Mouse (Mus musculus): ENCODE measurements around the gene Adamts20. TPM values are rescaled to one million over a fixed set of nuclear protein-coding genes. Genes with fewer than 3 reads are reported as not detected.

Adamts20 gene
- polyA plus RNA-seq, 1 experiment from 2014 or later, result 0.35 TPM

- peak; percentile 46 for DNase-seq (ENCODE audit: low spot score)
Observed at GRCm38 (mm10) chr15:94252962-94253712, 212.1 kb downstream of the Adamts20 start.

GRCm38 (mm10) chr15:94249766-94250165, 215.5 kb downstream of the Adamts20 start:
- no peak for DNase-seq (ENCODE audit: low spot score)

- DNase-seq (ENCODE audit: low spot score), result no peak
Observed at GRCm38 (mm10) chr15:94248386-94248785, 216.8 kb downstream of the Adamts20 start.

DNA sequence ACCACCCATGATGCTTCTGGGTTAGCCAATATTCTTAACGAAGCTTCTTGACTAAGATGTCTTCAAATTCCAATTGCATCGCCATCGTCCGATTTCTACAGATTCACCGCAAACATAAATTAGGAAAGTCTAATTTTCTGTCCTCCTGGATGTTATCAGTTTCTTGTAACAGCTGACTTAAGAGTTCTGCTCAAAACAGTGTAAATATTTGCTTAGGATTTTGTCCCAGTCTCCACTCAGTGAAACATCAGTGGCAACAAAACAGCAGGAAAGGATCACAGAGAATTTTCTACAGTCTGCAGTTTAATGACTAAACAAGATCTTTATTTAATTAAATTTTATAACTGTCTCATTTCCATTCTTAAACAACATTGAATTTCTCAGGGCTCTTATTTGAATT, 218.5 kb downstream of the Adamts20 start:
- DNase-seq (ENCODE audit: low spot score), result no peak

GRCm38 (mm10) chr15:94244336-94244735, 220.9 kb downstream of the Adamts20 start:
- no peak for DNase-seq (ENCODE audit: low spot score)

DNA sequence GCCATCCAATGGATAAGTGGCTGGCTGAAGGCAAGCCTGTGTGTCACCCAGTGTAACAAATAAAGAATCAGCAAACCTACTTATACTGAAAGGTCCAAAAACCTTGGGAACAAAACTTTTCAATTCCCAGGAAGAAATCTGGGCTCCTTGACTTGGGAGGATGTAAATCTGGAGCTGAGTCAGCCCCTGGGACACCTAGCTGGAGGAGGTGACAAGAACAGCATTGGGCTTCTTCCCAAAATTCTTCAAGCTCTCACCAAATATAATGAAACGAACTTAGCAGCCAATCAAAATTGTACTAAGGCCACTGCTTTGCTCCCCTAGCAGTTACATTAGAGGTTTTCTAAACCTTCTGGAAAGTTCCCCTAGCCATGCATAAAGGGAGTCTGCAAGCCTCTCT, 223.1 kb downstream of the Adamts20 start:
- DNase-seq (ENCODE audit: low spot score), result no peak

DNA sequence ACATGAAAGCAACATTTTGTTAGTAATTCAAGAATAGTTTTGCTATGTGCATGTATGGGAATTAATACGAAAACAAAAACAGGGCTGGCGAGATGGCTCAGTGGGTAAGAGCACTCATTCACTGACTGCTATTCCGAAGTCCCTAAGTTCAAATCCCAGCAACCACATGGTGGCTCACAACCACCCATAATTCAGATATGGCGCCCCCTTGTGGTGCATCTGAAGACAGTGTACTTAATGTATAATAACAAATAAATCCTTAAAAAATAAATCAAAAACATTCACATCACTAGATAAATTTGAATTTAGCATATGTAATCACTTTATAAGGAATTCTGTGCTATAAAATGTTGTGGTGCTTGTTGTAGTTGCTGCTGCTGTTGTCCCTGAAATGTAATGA, 225.6 kb downstream of the Adamts20 start:
- DNase-seq (ENCODE audit: low spot score), result peak; percentile 50

- no peak for DNase-seq (ENCODE audit: low spot score)
Observed at GRCm38 (mm10) chr15:94239127-94239526, 226.1 kb downstream of the Adamts20 start.

- DNase-seq (ENCODE audit: low spot score), result no peak
Observed at GRCm38 (mm10) chr15:94238058-94238876, 227.0 kb downstream of the Adamts20 start.

DNA sequence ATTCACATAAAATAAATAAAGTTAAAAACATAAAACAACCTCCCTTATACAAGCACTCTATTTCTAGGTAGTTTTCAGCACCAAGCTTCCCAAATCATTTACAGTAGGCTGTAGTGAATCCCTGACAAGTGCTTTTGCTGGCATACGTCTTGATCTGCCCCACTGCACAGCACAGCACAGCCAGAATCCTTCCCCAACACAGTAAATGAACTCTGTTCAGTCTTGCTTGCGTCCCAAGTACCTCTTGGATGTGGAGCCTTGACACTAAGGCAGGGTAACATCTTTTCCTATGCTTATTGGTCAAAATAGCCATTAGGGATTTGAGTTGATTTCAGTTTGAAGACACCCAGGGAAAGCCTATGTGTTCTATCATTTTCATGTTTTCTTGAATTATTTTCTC, 228.5 kb downstream of the Adamts20 start:
- no peak for DNase-seq (ENCODE audit: low spot score)

GRCm38 (mm10) chr15:94236121-94236520, 229.1 kb downstream of the Adamts20 start:
- no peak for DNase-seq (ENCODE audit: low spot score)

- DNase-seq (ENCODE audit: low spot score), result peak; percentile 60
Observed at GRCm38 (mm10) chr15:94235190-94235589, 230.0 kb downstream of the Adamts20 start.

GRCm38 (mm10) chr15:94231246-94231645, 234.0 kb downstream of the Adamts20 start:
- DNase-seq (ENCODE audit: low spot score), result peak; percentile 70

GRCm38 (mm10) chr15:94227388-94227787, 237.8 kb downstream of the Adamts20 start:
- DNase-seq (ENCODE audit: low spot score), result no peak

GRCm38 (mm10) chr15:94223101-94223500, 242.1 kb downstream of the Adamts20 start:
- DNase-seq (ENCODE audit: low spot score), result no peak

- no peak for DNase-seq (ENCODE audit: low spot score)
Observed at GRCm38 (mm10) chr15:94220686-94221085, 244.5 kb downstream of the Adamts20 start.

Other genes starting within 250 kb of the Adamts20 start
- gene Pus7l, start 78.1 kb upstream of the Adamts20 start, polyA plus RNA-seq (2015; fragmentation: Nextera tagmentation; extraction: Ambion mirVana), result 9.6 and 10.4 TPM in 2 replicates
- gene Irak4, start 78.2 kb upstream of the Adamts20 start, polyA plus RNA-seq (2015; fragmentation: Nextera tagmentation; extraction: Ambion mirVana), result 8.7 and 8.9 TPM in 2 replicates
- gene Twf1, start 124.5 kb upstream of the Adamts20 start, polyA plus RNA-seq (2015; fragmentation: Nextera tagmentation; extraction: Ambion mirVana), result 54.7 and 61.6 TPM in 2 replicates
- 0.55 TPM in 2 replicates for gene Tmem117, start 163.8 kb upstream of the Adamts20 start, polyA plus RNA-seq (2015; fragmentation: Nextera tagmentation; extraction: Ambion mirVana)